Mouse (Mus musculus): ENCODE measurements around the gene Bod1.

GRCm38 (mm10) chr11:31684126-31684525 is 12.4 kb upstream of the Bod1 start:
- TF ChIP-seq CTCF (IDR thresholded peaks at IDR 0.05; ENCODE audit: low read depth, low read length) (no peak), TAL1 (conservative IDR thresholded peaks at IDR 0.05; ENCODE audit: low read depth, low read length) (no peak), POLR2AphosphoS5 (IDR thresholded peaks at IDR 0.05; ENCODE audit: insufficient replicate concordance, low read depth, low read length) (no peak), GATA1 (IDR thresholded peaks at IDR 0.05; ENCODE audit: borderline replicate concordance, low read length) (no peak), GATA2 (IDR thresholded peaks at IDR 0.05; ENCODE audit: borderline replicate concordance, low read depth, low read length) (no peak)
